Mouse (Mus musculus) ES-E14 (cell line): Measurements from ENCODE around the gene Slc25a54.

Source experiments
- HCFC1 ChIP-seq: IDR thresholded peaks from 2 replicates; pipeline ENCODE4 v1.6.1; 2012; ENCODE audit warnings: low read length, inconsistent platforms, borderline replicate concordance; ENCODE audit not compliant: insufficient read depth
- MAFK ChIP-seq: IDR thresholded peaks from 2 replicates; pipeline ENCODE4 v1.6.1; 2014; ENCODE audit warnings: mild to moderate bottlenecking, low read depth, low read length, inconsistent platforms; ENCODE audit not compliant: insufficient read depth

DNA sequence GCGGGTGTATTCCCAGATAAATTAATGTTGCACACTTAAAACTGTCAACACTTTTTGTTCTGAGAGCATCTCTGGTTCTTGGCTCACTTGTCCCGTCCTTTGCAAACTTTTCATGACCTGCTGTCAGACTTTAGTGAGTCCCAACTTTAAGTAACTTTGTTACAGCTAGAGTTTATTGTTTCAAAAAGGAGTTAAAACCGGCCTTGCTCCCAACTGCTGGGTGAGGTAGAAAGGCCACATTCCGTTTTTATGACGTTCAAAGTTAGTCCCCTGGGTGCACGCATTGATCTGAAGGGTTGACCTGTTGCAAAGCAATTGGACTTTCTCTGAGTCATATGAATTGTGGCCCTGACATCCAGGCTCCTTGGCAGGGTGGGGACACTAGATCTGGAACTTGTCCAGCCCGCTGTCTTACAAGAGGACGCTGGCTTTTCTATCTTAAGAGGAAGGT, 43.3 kb downstream of the Slc25a54 start:
- TF ChIP-seq MAFK, result no peak
- no peak for TF ChIP-seq HCFC1
